Comparison of ENCODE assay signal across 20 mouse cellular contexts in the genomic region with DNA sequence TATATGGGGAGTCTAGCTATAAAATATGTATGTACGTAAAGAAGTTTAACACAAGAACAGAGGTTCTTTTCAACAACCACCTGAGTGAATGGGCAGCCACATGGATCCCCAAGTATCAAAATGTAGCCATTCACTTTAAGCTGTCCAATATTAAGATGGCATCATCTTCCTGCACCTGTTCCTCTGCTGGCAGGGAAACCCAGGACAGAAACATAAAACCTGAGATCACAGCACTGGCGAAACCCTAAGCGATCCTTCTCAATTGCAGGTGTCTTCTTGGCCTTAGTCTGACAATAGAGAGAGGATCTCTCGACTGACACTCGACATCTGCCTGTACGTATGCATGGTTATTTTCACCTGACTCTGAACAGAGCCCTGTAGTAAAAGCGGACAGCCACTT.
"Had no signal": no experiment of that assay in that cellular context is flagged by ENCODE, and none has a peak within 500 bp of the region (broad histone marks: within the 10 kb centered on the region; RNA-seq: fewer than 3 reads in every experiment).

No protein-coding gene starts in this region.

- H3K4me3 ChIP-seq: heart, embryonic 10.5 days; heart, embryonic 12.5 days; hindbrain, embryonic 10.5 days; hindbrain, embryonic 12.5 days; intestine, embryonic 15.5 days; layer of hippocampus, adult 2 months; left cerebral cortex, adult 2 months; limb, embryonic 10.5 days; limb, embryonic 12.5 days; liver, embryonic 13.5 days had no signal

- H3K27ac ChIP-seq: heart, embryonic 10.5 days; hindbrain, embryonic 10.5 days; hindbrain, embryonic 12.5 days; hindbrain, embryonic 14.5 days; intestine, embryonic 15.5 days; layer of hippocampus, adult 2 months; left cerebral cortex, adult 2 months; limb, embryonic 10.5 days; limb, embryonic 12.5 days; liver, embryonic 13.5 days had no signal

- DNase-seq: heart, adult 18-20 months; heart, postnatal 10 days; heart, postnatal 4 days; kidney, adult 18-20 months; kidney, adult 8-10 months; kidney, postnatal 10 days; kidney, postnatal 25 days; kidney, postnatal 4 days; liver; liver, embryonic 13.5 days had no signal
